Mouse (Mus musculus) liver (tissue): Measurements from ENCODE around the gene Fkbp15.

Experiments
- DNase-seq: peaks from one replicate; pipeline ENCODE4 v3.0.0-alpha.2; 2020; ENCODE audit warnings: mixed read lengths

Gene Fkbp15

GRCm38 (mm10) chr4:62372410-62372809, 12.1 kb upstream of the Fkbp15 start:
- no peak for DNase-seq

DNA sequence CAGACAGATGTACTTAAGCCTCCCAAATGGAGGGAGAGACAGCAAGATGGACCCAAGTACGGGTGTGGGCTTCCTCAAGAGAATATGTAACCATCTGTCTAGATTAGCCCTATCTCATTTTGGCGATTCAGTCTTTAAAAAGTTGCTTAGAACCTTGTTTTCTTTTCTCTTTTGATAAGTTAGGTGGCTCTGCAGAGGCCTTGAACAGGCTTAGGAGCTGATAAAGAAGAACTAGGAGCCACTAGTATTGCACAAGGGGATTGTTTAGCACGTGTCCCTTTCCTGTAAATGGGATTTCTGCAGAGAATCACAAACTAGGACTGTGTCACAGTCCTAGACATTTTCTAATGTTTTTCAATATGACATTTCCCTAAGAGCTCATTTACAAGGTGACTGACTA, 8.7 kb upstream of the Fkbp15 start:
- no peak for DNase-seq

GRCm38 (mm10) chr4:62367586-62367985, 7.2 kb upstream of the Fkbp15 start:
- no peak for DNase-seq

GRCm38 (mm10) chr4:62366291-62366690, 5.9 kb upstream of the Fkbp15 start:
- DNase-seq, result no peak

DNA sequence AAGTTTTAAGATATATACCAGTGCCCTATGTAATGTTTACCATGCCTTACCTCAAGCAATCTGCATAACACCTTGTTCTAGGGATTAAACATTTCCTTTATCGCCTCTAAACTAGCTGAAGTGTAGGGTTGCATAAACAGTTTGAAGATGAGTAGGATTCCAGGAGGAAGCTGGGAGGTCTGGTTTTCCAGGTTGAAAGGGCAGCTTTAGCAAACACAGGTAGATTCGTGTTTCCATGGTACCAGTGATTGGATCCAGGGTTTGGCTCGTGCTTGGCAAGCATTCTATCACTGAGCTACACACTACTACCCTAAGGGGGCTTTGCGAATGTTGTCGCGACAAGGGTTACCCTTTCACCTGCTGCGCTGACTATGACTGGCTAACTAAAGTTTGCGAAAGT, 4.0 kb upstream of the Fkbp15 start:
- no peak for DNase-seq

- DNase-seq, result no peak
Observed at GRCm38 (mm10) chr4:62362437-62362836, 2.1 kb upstream of the Fkbp15 start.

DNA sequence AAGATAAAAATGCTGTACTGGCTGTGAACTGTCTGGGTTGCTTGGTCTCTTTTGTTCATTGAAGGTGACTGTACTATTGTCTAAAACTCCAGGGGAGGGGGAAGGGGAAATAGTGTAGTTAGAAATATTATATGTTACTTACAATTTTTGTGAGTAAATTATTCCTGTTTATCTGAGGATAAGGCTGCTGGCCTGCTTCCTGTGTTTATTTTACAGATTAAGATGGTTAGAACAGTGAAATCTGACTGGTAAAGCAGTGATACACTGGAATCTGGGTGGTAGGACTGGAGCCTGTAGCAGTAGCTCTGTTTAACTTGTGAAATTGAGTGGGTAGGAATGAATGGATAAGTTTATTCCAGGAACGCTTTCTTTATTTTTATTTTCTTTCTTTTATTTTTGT, 1.6 kb upstream of the Fkbp15 start:
- no peak for DNase-seq

DNA sequence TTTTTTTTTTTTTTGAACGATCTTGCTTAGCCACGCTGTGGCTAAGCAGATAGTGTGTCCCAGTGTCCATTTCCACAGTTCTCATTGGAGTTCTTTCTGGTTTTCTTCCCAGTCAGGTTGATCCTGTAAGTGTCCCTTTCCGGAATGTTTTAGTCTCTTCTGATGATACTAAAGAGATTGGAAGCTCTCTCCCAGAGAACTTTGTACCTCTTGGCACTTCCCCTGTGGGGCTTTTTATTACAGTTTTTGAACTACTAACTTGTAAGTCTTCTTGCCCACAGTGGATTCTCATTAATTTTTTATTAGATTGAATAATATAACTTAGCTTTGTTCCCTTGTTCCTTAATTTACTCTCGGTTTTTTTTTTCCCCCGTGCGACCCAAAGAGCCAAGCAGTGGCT, 1.2 kb upstream of the Fkbp15 start:
- no peak for DNase-seq

- no peak for DNase-seq
Observed at GRCm38 (mm10) chr4:62360805-62361455, 582 bp upstream of the Fkbp15 start.

GRCm38 (mm10) chr4:62359256-62359775, 1.0 kb downstream of the Fkbp15 start:
- no peak for DNase-seq

DNA sequence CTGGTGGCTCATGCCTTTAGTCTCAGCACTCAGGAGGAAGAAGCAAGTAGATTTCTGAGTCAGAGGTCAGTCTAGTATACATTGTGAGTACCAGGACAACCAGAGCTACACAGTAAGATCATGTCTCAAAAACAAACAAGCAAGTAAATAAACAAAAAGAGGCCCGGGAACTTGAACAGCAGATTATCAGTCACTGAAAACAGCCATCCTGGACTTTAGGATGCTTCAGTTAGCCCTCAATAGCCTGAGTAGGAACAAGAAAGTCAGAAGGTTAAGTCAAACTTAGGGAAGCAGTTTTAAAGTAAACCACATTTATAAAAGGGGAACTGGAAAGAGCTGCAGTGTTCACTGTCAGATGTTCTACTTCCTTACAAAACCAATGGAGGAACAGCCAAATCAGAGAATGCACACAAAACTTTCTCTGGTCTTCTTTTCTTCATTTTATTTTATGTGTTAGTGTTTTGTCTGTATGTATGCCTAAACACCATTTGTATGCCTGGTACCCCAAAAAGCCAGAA, 2.7 kb downstream of the Fkbp15 start:
- no peak for DNase-seq

DNA sequence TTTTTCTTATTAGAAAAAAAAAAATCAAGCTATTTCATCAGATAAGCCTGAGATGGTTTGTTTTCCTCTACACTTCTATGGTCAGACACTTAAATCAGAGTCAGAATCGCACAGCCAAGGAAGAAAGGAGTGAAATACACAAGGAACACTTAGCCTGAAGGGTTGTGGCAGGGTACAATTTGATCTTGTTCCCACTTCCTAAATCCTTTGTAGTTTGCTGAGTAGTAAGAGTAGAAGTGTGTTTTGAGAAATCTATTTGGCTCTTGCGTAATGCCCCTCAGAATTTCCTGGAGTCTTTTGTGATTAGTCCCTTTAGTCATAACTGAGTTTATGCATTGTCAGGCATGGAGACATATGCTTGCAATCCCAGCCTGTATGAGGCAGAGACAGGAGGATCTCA, 11.0 kb downstream of the Fkbp15 start:
- DNase-seq, result no peak

DNA sequence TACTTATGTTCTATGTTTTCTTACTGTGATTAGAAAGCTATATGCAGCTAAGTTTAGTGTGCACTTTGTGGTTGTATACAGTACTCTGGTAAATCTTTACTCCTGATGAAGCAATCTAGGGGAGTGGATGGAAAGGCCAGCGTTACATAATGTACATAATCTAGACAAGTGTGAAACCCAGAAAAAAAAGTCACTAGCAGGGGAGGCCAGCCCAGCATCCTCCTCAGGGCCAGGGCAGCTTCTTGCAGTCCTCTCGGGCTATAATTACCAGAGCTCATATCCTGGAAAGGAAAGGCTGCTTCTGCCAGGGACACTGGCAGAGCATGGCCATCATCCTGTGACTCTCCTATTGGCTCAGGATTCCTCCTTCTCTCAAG, 12.0 kb downstream of the Fkbp15 start:
- no peak for DNase-seq

DNA sequence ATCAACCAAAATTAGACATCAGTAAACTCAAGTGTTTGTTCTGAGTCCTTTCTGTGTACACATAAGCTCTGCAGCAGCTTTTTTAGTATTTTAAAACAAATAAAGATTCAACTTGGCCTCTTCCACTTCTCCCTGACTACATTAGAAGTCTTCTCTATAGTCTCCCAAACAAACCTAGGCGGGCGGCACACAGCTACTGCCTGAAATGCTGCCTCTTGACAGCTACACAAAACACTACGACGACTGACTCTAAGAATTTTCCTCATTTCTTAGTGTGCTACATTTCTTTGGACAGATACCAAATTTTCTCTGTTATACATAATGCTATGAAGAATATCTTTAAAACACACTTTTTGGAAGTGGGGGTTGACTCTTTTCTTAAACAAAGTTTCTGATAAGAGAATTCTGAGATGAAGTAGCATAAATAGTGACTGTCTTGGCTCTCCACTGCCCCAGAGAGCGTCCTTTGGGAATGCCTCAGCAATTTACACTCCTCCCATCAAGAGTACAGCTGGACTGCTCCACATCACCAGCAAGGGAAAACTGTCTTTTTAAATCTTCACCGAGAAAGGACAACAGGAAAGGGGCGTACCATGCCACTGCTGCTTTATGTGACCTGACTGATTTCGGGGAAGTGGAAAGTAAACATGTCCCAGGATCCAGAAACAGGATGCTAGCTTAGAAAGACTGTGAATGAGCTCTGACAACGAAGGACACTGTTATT, 12.6 kb downstream of the Fkbp15 start:
- no peak for DNase-seq

- no peak for DNase-seq
Observed at GRCm38 (mm10) chr4:62345827-62346226, 14.5 kb downstream of the Fkbp15 start.

- DNase-seq, result no peak
Observed at GRCm38 (mm10) chr4:62344000-62344399, 16.3 kb downstream of the Fkbp15 start.

GRCm38 (mm10) chr4:62338536-62338935, 21.8 kb downstream of the Fkbp15 start:
- no peak for DNase-seq

GRCm38 (mm10) chr4:62331977-62332376, 28.4 kb downstream of the Fkbp15 start:
- no peak for DNase-seq

DNA sequence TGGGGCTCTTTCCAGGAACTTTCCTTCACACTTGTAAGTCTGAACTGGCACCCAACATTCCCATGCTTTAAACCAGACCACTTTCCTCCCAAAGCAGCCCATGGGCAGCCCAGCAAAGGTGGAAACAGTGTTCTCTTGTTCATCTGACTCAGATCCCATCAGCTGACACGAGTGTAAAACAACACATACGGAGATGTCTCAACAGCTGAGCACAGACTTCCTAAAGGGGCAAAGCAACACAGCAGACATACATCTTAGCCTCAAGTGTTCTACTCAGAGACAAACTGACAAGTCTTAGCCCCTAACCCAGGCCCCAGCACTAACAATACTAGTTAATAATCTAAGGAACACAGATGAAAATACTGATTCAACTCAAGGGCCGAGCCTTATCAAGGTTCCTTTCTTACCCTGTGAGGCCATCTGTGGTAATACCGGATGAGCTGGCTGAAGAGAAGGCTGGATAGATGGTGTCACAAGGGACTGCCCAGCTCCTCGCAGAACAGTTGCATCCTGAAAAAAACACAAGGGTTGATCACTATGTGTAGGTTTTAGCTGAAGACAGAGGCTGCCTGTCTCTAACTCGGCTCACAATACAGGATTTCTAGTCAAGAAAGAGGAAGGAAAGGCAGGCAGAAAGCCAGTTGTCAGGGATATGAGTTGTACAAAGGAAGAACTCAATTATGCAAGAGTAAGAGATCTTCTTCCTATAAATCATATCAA, 31.2 kb downstream of the Fkbp15 start:
- no peak for DNase-seq

- DNase-seq, result no peak
Observed at GRCm38 (mm10) chr4:62326111-62326510, 34.2 kb downstream of the Fkbp15 start.

- peak; percentile 25 for DNase-seq
Observed at GRCm38 (mm10) chr4:62322684-62323083, 37.7 kb downstream of the Fkbp15 start.

GRCm38 (mm10) chr4:62318294-62318693, 42.1 kb downstream of the Fkbp15 start:
- no peak for DNase-seq

- no peak for DNase-seq
Observed at GRCm38 (mm10) chr4:62316456-62316855, 43.9 kb downstream of the Fkbp15 start.

DNA sequence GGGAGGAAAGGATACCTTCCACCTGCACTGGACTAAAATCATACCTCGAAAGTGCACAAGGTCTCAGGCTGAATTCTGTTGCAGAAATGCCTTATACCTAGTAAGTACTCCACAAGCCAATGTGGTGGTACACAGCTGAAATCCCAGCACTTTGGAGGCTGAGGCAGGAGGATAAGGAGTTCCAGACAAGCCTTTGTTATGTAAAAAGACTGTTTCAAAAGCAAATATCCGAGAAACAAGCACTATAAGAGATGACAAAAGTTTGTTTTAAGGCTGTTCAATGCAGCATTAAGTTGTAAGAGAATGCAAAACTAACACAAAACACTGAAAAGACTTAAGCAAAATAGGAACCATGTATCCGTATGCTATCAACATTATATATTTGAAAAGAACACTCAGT, 45.8 kb downstream of the Fkbp15 start:
- no peak for DNase-seq
